Comparison of ENCODE assay signal across 8 mouse cellular contexts in the genomic region with DNA sequence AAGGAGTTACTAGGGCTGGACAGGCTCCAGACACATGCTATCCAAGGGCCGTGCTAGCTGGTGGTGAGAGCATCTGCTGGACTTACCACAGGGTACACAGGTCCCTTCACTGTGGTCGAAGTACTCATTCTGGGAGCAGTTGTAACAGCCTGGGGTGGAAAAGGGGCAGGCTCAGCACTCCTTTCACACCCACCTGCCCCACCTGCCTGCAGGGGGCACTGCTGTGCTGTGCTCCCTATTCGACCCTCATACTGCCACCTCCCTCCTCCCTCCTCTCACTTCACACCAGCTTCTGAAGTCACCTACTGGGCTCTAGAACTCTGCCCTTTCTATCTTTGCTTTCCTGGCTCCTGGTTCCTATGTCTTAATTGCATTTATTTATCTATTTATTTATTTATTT. TPM values are rescaled to one million over a fixed set of nuclear protein-coding genes. Genes with fewer than 3 reads are reported as not detected.
DNase-seq lines count a peak whose midpoint lies in the region; ATAC-seq and TF ChIP-seq lines count a peak whose summit lies in the region.
"Had no signal": no experiment of that assay in that cellular context is flagged by ENCODE, and none has a peak within 500 bp of the region (broad histone marks: within the 10 kb centered on the region; RNA-seq: fewer than 3 reads in every experiment).

No protein-coding gene starts in this region.

- H3K36me3 ChIP-seq in kidney, embryonic 16.5 days (ENCODE audit: insufficient read depth, low read length), result no peaks in the 10 kb centered on the region
- H3K36me3 ChIP-seq in G1E (replicated peaks), result no peaks in the 10 kb centered on the region

- 0 out of 2 replicates have a peak, but pooled peaks cover 7% of the 10 kb centered on the region for H3K4me1 ChIP-seq in kidney, embryonic 16.5 days (ENCODE audit: insufficient read depth, low read length)
- no peaks in the 10 kb centered on the region; the same call in 1 of the 2 replicates for H3K4me1 ChIP-seq in G1E (ENCODE audit: insufficient read depth, low read depth, low read length)

- H3K4me3 ChIP-seq in kidney, embryonic 16.5 days (ENCODE audit: low read length), result no peak overlapping the region
- H3K4me3 ChIP-seq in G1E (ENCODE audit: low read depth, low read length), result no peak overlapping the region

- DNase-seq in kidney, postnatal 10 days, result peak; percentile 41
- DNase-seq in G1E (ENCODE audit: low spot score), result peak; percentile 17
- peak; percentile 31 for DNase-seq in mesoderm, embryonic 11.5 days (ENCODE audit: low read depth, low spot score)
- no peak for DNase-seq in urinary bladder, postnatal 10 days (ENCODE audit: low spot score)
- DNase-seq in left cerebral cortex, postnatal 10 days (ENCODE audit: extremely low spot score in 1 of 2, low spot score in 2 of 2), result no peak
- DNase-seq: right cerebral cortex, adult 18-20 months had no signal

- no peak for ATAC-seq in kidney, embryonic 16.5 days (ENCODE audit: low FRiP score, low TSS enrichment)
- no peak for ATAC-seq in G1E (ENCODE audit: extremely low read depth, insufficient number of reproducible peaks, low FRiP score, poor library complexity, severe bottlenecking)
- peak; percentile 49; the same call in 1 of the 2 replicates for ATAC-seq in common myeloid progenitor, adult 5-6 weeks (replicated peaks; ENCODE audit: low read depth, poor library complexity, severe bottlenecking)

- TF ChIP-seq CTCF in G1E (IDR thresholded peaks at IDR 0.05; ENCODE audit: low read depth, low read length), result peak; percentile 48

- no peak overlapping the region for H3K27ac ChIP-seq in kidney, embryonic 16.5 days (ENCODE audit: low read length)

- no peak overlapping the region for H3K9ac ChIP-seq in kidney, embryonic 16.5 days (replicated peaks; ENCODE audit: low read length)

- no peaks in the 10 kb centered on the region for H3K9me3 ChIP-seq in kidney, embryonic 16.5 days (ENCODE audit: low read length)
- no peaks in the 10 kb centered on the region for H3K9me3 ChIP-seq in G1E (replicated peaks)

- 44% methylated on average over 3 of the region's 3 CpGs for WGBS in kidney, embryonic 16.5 days

- H3K4me2 ChIP-seq in kidney, embryonic 16.5 days (replicated peaks; ENCODE audit: low read depth, low read length), result no peak overlapping the region

- intact Hi-C loops in left cerebral cortex, postnatal 10 days (cut with DNase I), result no loop called here

- H3K27me3 ChIP-seq in kidney, embryonic 16.5 days (ENCODE audit: insufficient read depth, low read length), result no peaks in the 10 kb centered on the region
- H3K27me3 ChIP-seq in G1E (ENCODE audit: insufficient read depth, low read length), result peaks cover 9% of the 10 kb centered on the region

RNA-seq across cellular contexts. Expression of a gene that starts 12.0 kb away (rescaled TPM):
- polyA plus RNA-seq in kidney, embryonic 16.5 days (2015; fragmentation: Nextera tagmentation; extraction: Ambion mirVana), result 0.24 and 0.26 TPM in 2 replicates
- total RNA-seq in G1E (2014; fragmentation: Nextera tagmentation), result not detected in 2 replicates
- total RNA-seq in G1E (2017), result 0.22 and 0.23 TPM in 2 replicates
- polyA plus RNA-seq in G1E (2012), result not detected in 2 replicates
- 0.18 TPM in 1 of 2 replicates, not detected in the other for total RNA-seq in common myeloid progenitor, adult 5-6 weeks (2017)
- not detected for total RNA-seq in left cerebral cortex, postnatal 10 days (2021)

RNA-seq across cellular contexts. Expression of a gene that starts 47.0 kb away (rescaled TPM):
- 0.17 and 0.45 TPM in 2 replicates for polyA plus RNA-seq in kidney, embryonic 16.5 days (2015; fragmentation: Nextera tagmentation; extraction: Ambion mirVana)
- total RNA-seq in G1E (2014; fragmentation: Nextera tagmentation) (not detected in 2 replicates), G1E (2017) (0.05 TPM in 1 of 2 replicates, not detected in the other)
- polyA plus RNA-seq in G1E (2012), result not detected in 2 replicates
- not detected in 2 replicates for total RNA-seq in common myeloid progenitor, adult 5-6 weeks (2017)
- total RNA-seq in left cerebral cortex, postnatal 10 days (2021), result under 1 TPM; 0.34 to 0.55 TPM

Comparison
In these comparisons a context has a peak if more than half of its experiments do, and no peak if none do; other contexts are left out.
1. DNase-seq: peak in kidney, postnatal 10 days (single experiment), G1E (single experiment) and mesoderm, embryonic 11.5 days (single experiment); none in urinary bladder, postnatal 10 days (single experiment) and left cerebral cortex, postnatal 10 days (0 of 2).